Mouse (Mus musculus) pancreas, adult 10 weeks (tissue): ENCODE measurements around the gene Adam19. TPM values are rescaled to one million over a fixed set of nuclear protein-coding genes. Genes with fewer than 3 reads are reported as not detected.

ENCODE experiments used
- polyA plus RNA-seq: library from polyadenylated mRNA; stranded (reverse); fragments of 350-450 nt; fragmentation: Illumina TruSeq; extraction: RNeasy Lipid Tissue Mini Kit (QIAGEN cat#74804); gene quantifications from one replicate; pipeline ENCODE4 v1.2.3, GENCODE M21; 2015; ENCODE audit warnings: low read depth, low replicate concordance; ENCODE audit not compliant: insufficient read depth

The Adam19 gene
- polyA plus RNA-seq = 1.5 TPM

DNA sequence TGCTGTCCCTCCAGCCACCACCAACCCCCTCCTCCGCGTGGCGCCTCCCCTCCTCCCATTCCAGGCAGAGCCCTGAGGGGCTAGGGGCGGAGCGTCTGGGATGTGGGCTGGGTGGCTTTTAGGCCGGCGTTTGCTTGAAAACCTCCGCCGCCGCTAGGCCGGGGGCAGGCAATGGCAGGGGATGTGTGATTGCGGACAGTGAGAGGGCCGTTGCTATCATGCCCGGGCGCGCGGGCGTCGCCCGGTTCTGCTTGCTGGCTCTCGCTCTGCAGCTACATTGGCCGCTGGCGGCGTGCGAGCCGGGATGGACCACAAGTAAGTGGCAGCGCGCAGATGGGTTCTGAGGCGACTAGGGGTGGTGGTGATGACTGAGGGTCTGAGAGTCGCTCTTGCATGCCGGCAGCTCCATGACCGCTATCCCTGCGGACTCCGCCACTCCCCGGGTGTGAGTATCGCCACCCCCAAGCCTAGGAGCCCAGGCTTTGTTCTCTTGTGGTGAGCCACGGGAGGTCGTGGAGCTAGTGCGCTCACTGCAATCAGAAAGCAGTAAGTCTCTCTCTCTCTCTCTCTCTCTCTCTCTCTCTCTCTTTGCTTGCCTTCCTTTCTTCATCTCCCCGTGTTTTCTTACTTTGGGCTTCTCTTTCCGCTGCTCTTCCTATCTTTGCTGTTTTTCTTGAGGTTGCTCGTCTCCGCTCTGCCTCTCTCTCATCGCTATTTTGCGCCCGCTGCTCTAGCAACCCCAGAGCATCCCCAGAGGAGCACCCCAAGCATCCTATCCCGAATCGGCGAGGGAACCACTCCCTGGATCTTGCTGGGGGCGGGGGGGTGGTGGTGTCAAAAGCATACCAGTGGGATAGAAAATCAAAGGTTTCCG lies at the start of gene Adam19:
Gene Adam19 (plus strand): TSS at position 97 of the 874 bp plus-strand sequence.

DNA sequence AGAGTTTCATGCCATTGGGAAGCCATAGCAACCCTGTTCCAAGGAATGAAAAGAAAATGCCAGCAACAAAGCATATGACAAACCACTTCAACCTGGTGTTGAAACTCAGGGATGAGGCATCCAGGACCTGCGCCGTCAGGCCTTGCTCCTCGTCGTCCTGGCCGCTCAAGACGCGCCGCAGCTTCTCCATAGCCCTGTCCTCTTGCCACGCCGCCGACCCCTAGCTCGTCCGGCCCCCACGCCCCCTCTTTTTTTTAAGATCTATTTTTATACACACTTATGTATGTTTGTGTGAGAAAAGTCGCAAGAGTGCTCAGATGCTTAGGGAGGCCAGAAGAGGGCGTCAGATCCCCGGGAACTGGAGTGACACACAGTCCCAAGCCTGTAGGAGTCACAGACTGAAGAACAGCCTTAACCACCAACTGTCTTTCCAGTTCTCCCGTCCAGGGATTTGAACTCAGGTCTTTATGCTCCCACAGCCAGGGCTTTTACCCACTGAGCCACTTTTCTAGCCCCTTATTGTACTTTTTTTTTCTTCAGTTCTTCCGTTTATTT lies 3.6 kb upstream of the Adam19 start, which contains the start of gene Gm12166:
Gene Gm12166 (minus strand): TSS at position 217 of the 555 bp plus-strand sequence.

DNA sequence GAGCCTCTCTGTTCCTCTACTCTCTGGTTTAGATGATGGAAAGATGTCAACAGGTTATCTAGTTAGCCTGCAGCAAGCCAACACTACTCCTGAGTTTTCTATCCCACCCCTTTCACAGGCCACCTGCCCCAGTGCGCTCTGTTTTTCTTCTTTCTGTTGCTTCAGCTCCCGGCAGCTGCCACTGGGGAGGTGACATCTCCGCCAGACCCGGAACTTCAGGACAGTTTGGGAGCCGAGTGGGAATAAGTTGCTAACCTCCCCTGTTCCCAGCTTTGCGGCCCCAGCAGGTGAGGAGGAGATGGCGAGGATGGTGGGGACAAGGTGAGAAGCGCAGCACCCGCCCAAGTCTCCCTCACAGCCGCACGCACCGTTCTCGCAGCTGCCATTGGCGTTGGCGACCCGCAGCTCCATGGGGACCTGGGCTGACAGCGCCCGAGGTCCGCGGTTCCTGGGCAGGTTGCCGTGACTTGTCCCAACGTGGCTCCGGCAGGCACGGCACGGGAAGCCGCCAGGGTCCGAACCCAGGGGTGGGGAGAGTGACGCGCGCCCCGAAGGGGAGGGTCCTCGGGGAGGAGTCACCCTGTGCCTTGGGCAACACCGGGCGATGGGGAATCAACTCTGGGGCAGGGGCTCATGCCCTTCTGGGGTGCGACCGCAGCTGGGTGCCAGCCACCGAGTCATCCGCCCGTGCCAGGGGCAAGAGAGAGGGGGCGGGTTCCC lies 110.2 kb downstream of the Adam19 start, which contains the start of gene Nipal4:
Gene Nipal4 (minus strand): TSS at position 643 of the 720 bp plus-strand sequence.

Other genes with a start within 250 kb of the Adam19 start
- gene Clint1, start 203.9 kb upstream of the Adam19 start, polyA plus RNA-seq = 8.7 TPM
- gene Lsm11, start 111.1 kb upstream of the Adam19 start, polyA plus RNA-seq = 0.68 TPM
- 1.9 TPM for gene Thg1l, start 100.5 kb upstream of the Adam19 start, polyA plus RNA-seq
- not detected for gene Sox30, start 75.7 kb upstream of the Adam19 start, polyA plus RNA-seq
- not detected for gene Gm12166, start 3.7 kb upstream of the Adam19 start, polyA plus RNA-seq
- gene Nipal4, start 110.5 kb downstream of the Adam19 start, polyA plus RNA-seq = 0.22 TPM
- not detected for gene Fndc9, start 179.5 kb downstream of the Adam19 start, polyA plus RNA-seq